ENCODE assay signal across 22 mouse cellular contexts in the genomic region with DNA sequence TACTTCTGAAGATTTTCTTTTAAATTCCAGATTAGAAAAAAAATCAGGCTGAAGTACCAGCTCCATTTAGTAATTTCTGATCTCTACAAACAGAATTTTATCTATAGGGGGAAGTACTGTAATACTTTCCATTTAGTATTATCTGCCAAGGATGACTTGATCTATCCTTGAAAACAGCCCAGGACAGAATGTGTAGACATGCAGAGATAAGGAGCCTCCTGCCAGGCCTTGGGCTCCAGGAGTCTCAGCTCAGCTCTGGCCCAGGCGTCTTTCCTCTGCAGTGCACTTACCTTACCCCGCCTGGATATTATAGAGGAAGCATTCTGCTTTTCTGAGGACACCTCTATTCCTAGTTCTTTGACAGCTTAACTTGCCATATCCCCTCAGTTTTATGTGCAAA. TPM values are rescaled to one million over a fixed set of nuclear protein-coding genes. Genes with fewer than 3 reads are reported as not detected.
DNase-seq lines count a peak whose midpoint lies in the region; ATAC-seq and TF ChIP-seq lines count a peak whose summit lies in the region.
"Had no signal": no experiment of that assay in that cellular context is flagged by ENCODE, and none has a peak within 500 bp of the region (broad histone marks: within the 10 kb centered on the region; RNA-seq: fewer than 3 reads in every experiment).

No protein-coding gene starts in this region.

- no peaks in the 10 kb centered on the region for H3K27me3 ChIP-seq in liver, embryonic 14.5 days (ENCODE audit: control insufficient read depth, insufficient read depth, low read length)
- H3K27me3 ChIP-seq: limb, embryonic 13.5 days; midbrain, embryonic 13.5 days; neural tube, embryonic 13.5 days had no signal

- no peaks in the 10 kb centered on the region for H3K9me3 ChIP-seq in liver, embryonic 14.5 days (ENCODE audit: control insufficient read depth, low read length)
- H3K9me3 ChIP-seq: embryonic facial prominence, embryonic 10.5 days; hindbrain, embryonic 10.5 days; limb, embryonic 13.5 days; midbrain, embryonic 13.5 days; neural tube, embryonic 13.5 days had no signal

- no peak overlapping the region for H3K9ac ChIP-seq in liver, embryonic 14.5 days (replicated peaks)
- H3K9ac ChIP-seq: limb, embryonic 13.5 days; midbrain, embryonic 13.5 days; neural tube, embryonic 13.5 days had no signal

- DNase-seq in gastrocnemius, adult 2 months = no peak
- no peak for DNase-seq in gastrocnemius, postnatal 10 days
- no peak for DNase-seq in left cerebral cortex, adult 2 months (ENCODE audit: extremely low spot score in 1 of 2, low spot score in 2 of 2)
- DNase-seq in left cerebral cortex, postnatal 14 days (ENCODE audit: low spot score in 2 of 2) = no peak
- DNase-seq in liver, embryonic 14.5 days (ENCODE audit: low read depth in 3 of 3, low spot score in 3 of 3) = no peak
- no peak for DNase-seq in lung, adult 2 months
- DNase-seq in embryo, embryonic 10 days (ENCODE audit: low spot score) = no peak
- DNase-seq: B cell, adult 2 months; cerebellum, adult 2 months; cerebellum, postnatal 36 days; heart, adult 2 months; kidney, adult 11 months; thymus, postnatal 4 days had no signal

- TF ChIP-seq EP300 in liver, embryonic 14.5 days (IDR thresholded peaks at IDR 0.05; ENCODE audit: low read depth) = peak; percentile 34

- no peak overlapping the region for H3K4me3 ChIP-seq in gastrocnemius, adult 2 months
- no peak overlapping the region for H3K4me3 ChIP-seq in left cerebral cortex, adult 2 months
- H3K4me3 ChIP-seq in liver, embryonic 14.5 days (ENCODE audit: insufficient read depth in 1 of 2, low read depth in 2 of 2, low read length in 2 of 2) = no peak overlapping the region
- H3K4me3 ChIP-seq in lung, adult 2 months (replicated peaks; ENCODE audit: extremely low read depth, low read depth, low read length) = no peak overlapping the region
- H3K4me3 ChIP-seq: embryonic facial prominence, embryonic 10.5 days; heart, adult 2 months; hindbrain, embryonic 10.5 days; limb, embryonic 13.5 days; midbrain, embryonic 13.5 days; neural tube, embryonic 13.5 days had no signal

- H3K4me2 ChIP-seq in liver, embryonic 14.5 days (ENCODE audit: low read depth) = no peak overlapping the region
- H3K4me2 ChIP-seq: limb, embryonic 13.5 days; midbrain, embryonic 13.5 days; neural tube, embryonic 13.5 days had no signal

- no peaks in the 10 kb centered on the region for H3K36me3 ChIP-seq in liver, embryonic 14.5 days (replicated peaks; ENCODE audit: control insufficient read depth, insufficient read depth, low read depth)
- H3K36me3 ChIP-seq: embryonic facial prominence, embryonic 10.5 days; hindbrain, embryonic 10.5 days; limb, embryonic 13.5 days; midbrain, embryonic 13.5 days; neural tube, embryonic 13.5 days had no signal

- ATAC-seq in common myeloid progenitor, adult 5-6 weeks (replicated peaks; ENCODE audit: low read depth, poor library complexity, severe bottlenecking) = peak; percentile 51; the same call in 1 of the 2 replicates
- ATAC-seq in liver, embryonic 14.5 days (ENCODE audit: insufficient read depth) = peak; percentile 74
- ATAC-seq: hindbrain, postnatal 0 days; midbrain, embryonic 13.5 days had no signal

- intact Hi-C loops in gastrocnemius, adult 2 months (cut with DNase I) = no loop called here
- intact Hi-C loops in left cerebral cortex, adult 2 months (cut with DNase I) = no loop called here
- intact Hi-C loops in left cerebral cortex, postnatal 14 days (cut with DNase I) = no loop called here

- H3K27ac ChIP-seq in gastrocnemius, adult 2 months = peak overlapping the region; percentile 29; the same call in 1 of the 2 replicates
- peak overlapping the region; percentile 54; the same call in 1 of the 2 replicates for H3K27ac ChIP-seq in left cerebral cortex, adult 2 months
- no peak overlapping the region for H3K27ac ChIP-seq in liver, embryonic 14.5 days
- H3K27ac ChIP-seq: embryonic facial prominence, embryonic 10.5 days; heart, adult 2 months; hindbrain, embryonic 10.5 days; hindbrain, postnatal 0 days; limb, embryonic 13.5 days; macrophage; midbrain, embryonic 13.5 days; neural tube, embryonic 13.5 days; stomach, postnatal 0 days had no signal

- H3K4me1 ChIP-seq in liver, embryonic 14.5 days (replicated peaks; ENCODE audit: control insufficient read depth in 2 of 2, insufficient read depth in 2 of 2, low read length in 1 of 2) = peaks cover 2 to 10% of the 10 kb centered on the region in 2 experiments; a peak in 3 of 4 replicates
- H3K4me1 ChIP-seq in lung, adult 2 months (ENCODE audit: control insufficient read depth, insufficient read depth, low read length) = peaks cover 7% of the 10 kb centered on the region
- H3K4me1 ChIP-seq: hindbrain, embryonic 10.5 days had no signal

- no peak for TF ChIP-seq CTCF in gastrocnemius, adult 2 months (IDR thresholded peaks at IDR 0.05)
- TF ChIP-seq CTCF in left cerebral cortex, adult 2 months (IDR thresholded peaks at IDR 0.05) = no peak
- no peak for TF ChIP-seq CTCF in liver, embryonic 14.5 days (IDR thresholded peaks at IDR 0.05; ENCODE audit: low read depth)
- no peak for TF ChIP-seq CTCF in lung, adult 2 months (IDR thresholded peaks at IDR 0.05; ENCODE audit: insufficient read depth, low read length)

- no peak for TF ChIP-seq POLR2A in lung, adult 2 months (IDR thresholded peaks at IDR 0.05; ENCODE audit: borderline replicate concordance, extremely low read depth, low read depth, low read length)

- WGBS in liver, embryonic 14.5 days (ENCODE audit: insufficient replicate concordance) = 21% methylated on average over 2 of the region's 2 CpGs
- WGBS in lung, adult 2 months = 74% methylated on average over 2 of the region's 2 CpGs

RNA-seq across cellular contexts. Expression of a gene that starts 59.4 kb away (rescaled TPM):
- 100 to 1,000 TPM; 354 to 497 TPM for total RNA-seq in gastrocnemius, adult 2 months (2021)
- 100 to 1,000 TPM; 442 to 475 TPM for total RNA-seq in gastrocnemius, postnatal 10 days (2021)
- total RNA-seq in left cerebral cortex, adult 2 months (2021) = 100 to 1,000 TPM; 545 to 647 TPM
- 1,000 to 10,000 TPM in 1 of 2 experiments, 100 to 1,000 TPM in 1; 845 to 1,036 TPM for total RNA-seq in left cerebral cortex, postnatal 14 days (2021)
- total RNA-seq in common myeloid progenitor, adult 5-6 weeks (2017) = 339 and 380 TPM in 2 replicates
- 2.3 and 3.2 TPM in 2 replicates for polyA plus RNA-seq in liver, embryonic 14.5 days (2012; rRNA removed)
- 8.3 and 8.7 TPM in 2 replicates for polyA plus RNA-seq in liver, embryonic 14.5 days (2014; fragmentation: Nextera tagmentation; extraction: Ambion mirVana)
- polyA plus RNA-seq in lung, adult 2 months (2012; rRNA removed) = 18.0 and 36.8 TPM in 2 replicates
